Mouse (Mus musculus): ENCODE results near the gene Gid8.
A peak's percentile ranks its signal among the peaks of the same experiment; 100 is the strongest.

Gid8 gene

DNA sequence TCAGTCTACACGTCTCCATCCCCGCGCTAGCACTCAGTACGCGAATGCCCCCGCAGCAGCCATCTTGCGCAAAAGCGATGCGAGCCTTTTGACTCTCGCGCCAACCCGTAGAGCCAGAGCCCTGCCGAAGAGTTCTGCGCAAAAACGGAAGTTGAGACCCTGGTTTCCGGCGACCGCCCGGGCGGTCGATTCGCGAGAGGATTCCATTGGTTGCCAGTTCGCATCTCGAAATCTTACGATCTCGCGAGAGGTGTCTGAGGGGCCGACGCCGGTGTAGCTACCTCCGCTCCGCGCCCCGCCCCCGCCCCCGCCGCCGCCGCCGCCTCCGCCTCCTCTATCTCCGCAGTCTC, at the start of gene Gid8, which contains the start of gene Dido1:
Gene Gid8 (plus strand): TSS at position 195 of the 350 bp plus-strand sequence.
Gene Dido1 (minus strand): TSS at position 77 of the 350 bp plus-strand sequence.
- peak; percentile 93 for DNase-seq

DNA sequence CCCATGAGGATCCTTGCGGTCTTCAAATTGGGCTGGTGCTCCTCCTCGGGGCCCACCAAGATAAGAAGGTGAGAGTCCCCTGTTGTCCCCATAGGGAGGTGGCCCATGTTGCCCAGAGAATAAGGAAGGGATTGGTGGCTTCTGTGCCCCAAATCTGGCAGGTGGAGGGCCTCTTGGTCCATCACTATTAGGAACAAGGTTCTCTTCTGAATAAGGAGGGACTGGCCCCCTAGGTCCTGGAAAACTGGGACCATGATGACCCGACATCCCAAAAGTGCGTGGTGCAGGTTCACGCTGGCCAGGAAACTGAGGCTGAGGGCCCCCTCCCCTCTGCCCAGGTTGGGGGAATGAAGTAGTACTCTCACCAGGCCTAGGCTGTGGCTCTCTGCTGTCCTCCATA, 49.4 kb upstream of the Gid8 start:
- DNase-seq, result no peak

DNA sequence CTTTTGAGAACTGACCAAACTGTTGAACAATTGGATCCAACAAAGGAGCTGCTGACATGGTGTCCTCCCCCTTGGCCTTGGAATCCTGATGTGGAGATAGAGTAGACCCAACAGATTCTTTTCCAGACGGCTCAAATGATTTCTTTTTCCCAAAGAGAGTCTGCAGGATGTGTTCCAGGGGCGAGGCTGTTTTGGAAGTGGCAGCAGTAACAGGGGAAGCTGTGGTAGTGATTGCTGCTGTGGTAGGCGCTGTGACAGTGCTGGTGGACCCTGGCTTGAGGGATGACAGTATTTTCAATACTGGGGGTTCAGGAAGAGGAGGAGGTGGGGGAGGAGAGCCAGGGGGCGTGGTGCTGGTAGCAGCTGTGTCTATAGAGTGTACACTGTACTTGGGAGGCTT, 47.9 kb upstream of the Gid8 start:
- no peak for DNase-seq

DNA sequence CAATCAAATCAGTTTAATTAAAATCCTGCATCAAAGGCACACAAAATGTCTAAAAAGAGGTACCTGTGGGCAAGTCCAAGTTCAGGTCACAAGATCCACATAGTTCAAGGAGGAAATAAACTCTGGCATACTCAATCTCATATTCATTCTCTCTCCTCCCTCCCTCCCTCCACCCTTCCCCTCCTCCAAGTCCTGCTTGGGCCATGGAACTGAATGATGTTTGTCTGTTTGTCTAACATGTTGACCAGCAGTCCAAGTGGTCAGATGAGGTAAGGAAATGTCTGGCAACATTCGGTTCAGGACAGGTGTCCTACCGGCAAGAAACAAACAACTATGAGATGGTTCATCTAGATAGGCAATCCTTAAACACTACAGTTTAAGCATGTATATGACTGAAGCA, 33.2 kb upstream of the Gid8 start:
- no peak for DNase-seq

DNA sequence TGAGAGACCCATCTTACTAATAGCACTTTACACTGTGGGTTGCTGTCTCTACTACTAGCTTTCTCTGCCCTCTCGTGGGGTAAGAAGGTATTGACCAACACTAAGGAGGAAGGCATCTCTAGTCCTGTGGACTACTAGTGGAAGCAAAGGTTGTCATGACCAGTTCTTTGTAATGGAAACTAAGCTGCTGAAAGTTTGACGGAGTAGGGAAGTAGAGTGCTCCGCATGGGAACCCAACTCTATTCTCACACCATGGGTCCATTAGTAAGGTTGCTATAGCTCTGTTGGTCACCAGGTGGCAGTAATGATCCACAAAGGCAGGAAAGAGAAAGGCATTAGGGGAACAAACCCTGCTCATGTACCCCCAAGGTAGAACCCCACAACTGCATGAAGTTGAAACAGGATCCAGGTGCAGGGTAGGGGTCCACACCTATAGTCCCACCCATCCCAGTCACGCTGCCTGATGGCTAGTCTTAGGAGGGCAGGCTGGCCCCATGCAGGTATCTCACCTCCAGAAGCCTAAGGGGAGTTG, 31.2 kb upstream of the Gid8 start:
- peak; percentile 74 for DNase-seq

DNA sequence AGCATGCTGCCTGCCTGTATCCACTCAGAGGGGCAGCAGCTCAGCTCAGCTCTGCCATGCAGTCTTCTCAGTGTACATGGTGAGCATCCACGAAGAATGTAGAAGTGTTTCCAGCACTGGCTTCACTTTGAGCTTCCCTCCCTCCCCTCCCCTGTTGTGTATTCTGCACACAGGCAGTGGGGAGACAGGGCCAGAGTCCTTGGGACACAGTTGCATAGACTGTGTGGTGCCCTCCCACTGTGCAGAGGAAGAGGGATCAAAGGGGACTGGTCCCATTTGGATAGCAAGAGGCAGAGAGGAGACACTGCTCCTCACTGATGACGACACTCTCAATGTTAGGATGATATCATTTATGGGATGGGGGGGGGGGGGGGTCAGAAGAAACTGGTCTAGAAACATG, 28.7 kb upstream of the Gid8 start:
- DNase-seq, result no peak

DNA sequence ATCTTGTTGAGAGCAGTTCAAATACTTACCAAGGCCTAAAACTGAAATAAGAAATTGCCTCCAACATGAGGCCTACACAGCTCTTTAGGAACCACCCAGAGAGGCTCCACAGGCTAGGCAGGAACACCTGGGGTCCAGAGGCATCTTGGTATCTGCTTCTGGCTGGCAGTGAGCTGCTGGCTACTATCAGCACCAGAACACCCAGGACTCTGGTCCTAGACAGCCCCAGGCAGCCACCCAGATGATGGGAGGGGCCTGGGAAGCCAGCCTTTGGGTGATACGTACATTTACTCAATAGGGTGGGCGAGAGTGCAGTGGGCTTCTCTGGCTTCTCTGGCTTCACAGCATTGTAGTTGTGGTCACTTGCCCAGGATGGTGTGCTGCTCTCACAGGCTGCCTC, 26.4 kb upstream of the Gid8 start:
- no peak for DNase-seq

DNA sequence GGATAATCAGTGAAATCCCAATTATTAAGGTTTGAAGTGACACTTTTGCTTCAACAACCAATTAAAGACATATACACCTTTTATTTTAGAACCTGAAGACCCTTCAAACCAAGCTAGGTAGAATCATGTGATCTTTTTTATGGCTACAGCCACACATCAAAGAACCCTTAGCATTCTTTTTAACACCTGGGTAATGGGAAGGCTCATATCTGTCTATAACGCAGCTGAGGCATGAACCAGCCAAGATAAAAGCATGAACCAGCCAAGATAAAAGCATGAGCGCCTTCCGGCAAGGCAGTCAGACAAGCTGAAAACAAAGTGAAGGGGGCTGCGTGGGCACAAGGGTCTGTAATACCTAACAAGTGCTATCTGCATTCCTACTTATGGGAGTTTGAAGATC, 25.9 kb upstream of the Gid8 start:
- no peak for DNase-seq

DNA sequence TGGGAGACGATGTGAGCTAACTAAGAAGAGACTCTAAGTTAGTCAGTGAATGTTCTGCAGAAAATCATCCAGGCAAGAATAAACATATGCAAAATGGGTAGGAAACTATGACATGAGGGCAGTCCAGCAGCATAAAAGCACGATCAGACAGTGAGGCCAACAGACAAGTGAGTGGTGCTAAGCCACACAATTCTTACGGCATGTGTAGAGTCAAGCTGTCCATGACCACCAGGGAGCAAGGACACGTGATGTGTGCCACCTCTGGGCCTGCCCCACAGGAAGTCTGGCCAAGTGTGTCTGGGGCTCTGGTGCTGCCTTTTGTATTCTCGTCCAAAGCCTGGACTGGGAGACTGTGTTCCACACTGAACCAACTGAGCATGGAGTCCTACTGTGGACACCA, 20.1 kb upstream of the Gid8 start:
- DNase-seq, result no peak

DNA sequence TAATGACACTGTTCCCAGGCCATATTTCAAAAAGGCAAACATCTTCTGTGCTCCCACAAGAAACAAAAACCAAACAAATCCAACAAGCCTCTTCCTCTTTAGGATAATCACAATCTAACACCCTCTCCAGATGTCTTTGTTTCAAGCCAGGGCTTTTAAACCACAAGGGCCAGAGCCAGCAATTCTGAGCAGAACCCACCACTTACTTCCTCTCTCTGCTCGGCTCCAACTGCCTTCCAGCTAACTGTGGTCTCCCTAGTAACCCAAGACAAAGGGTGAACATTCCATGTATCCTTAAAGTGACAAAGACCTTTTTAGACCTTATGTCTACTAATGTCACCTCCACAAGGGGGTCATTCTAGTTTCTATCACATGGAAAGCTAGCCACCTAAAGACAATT, 17.3 kb upstream of the Gid8 start:
- DNase-seq, result no peak

DNA sequence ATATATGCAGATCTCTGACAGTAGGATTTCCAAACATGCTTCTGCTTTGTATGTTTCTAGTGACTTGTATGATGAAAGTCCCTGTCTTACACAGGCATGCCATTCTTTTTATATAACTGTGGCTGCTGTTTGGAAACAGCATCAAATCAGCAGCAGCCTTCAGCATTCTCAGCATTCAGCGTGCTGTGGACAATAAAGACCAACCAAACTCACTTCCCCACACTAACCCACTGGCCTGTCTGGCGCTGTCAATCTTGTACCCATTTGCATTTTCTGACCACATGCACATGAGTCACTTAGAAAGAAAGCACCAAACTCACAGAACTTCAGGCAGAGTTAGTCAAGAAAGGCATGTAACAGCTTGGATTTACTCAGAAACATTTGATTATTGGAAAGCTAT, 14.7 kb upstream of the Gid8 start:
- no peak for DNase-seq

DNA sequence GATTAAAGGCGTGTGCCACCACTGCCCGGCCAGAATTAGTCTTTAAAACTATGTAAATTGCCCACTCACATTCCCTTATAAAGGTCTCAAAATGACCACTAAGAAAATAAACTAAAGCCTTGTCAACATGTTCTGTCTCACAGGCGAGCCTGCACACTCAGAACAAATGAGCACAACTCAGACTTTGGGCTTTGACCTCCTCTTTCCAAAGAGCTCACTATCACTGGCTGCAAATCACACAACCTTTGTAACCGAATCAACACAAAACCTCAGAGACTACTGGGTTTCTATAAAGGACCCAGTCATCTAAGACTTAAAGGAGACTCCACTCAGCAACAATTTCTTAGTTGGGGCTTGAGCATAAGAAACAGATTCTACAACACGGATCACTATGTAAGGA, 9.5 kb upstream of the Gid8 start:
- DNase-seq, result no peak

DNA sequence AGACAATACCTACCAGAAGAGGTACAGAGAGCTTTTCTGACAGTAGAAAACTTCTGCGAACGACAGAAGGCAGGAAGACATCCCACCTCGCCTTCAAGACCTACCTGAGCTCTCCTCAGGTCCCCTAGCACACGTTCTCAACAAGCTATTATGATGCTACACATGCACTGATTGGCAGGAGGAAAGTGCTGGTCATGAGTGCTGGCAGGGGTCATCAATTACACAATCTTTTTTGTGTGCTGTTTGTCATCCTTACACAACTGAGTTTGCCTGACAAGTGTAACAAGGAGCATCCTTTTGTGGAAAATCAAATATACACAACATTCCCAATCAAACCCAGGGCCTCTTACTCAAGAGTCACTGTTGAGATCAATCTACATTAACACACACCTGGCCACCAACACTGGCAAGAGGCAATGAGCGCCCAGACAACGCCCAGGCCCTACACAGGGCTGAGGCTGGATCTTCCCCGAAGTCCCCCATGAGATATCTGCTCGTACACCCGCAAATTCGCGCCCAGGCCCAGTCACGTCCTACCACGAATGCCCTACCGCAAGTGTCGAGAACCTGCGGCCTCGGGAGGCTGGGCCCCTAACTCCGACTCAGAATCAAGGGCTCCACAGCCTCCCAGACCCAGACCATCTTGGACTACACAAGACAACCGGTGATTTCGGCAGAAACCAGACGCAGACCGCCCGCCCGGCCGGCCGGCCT, 8.7 kb upstream of the Gid8 start:
- peak; percentile 36 for DNase-seq

DNA sequence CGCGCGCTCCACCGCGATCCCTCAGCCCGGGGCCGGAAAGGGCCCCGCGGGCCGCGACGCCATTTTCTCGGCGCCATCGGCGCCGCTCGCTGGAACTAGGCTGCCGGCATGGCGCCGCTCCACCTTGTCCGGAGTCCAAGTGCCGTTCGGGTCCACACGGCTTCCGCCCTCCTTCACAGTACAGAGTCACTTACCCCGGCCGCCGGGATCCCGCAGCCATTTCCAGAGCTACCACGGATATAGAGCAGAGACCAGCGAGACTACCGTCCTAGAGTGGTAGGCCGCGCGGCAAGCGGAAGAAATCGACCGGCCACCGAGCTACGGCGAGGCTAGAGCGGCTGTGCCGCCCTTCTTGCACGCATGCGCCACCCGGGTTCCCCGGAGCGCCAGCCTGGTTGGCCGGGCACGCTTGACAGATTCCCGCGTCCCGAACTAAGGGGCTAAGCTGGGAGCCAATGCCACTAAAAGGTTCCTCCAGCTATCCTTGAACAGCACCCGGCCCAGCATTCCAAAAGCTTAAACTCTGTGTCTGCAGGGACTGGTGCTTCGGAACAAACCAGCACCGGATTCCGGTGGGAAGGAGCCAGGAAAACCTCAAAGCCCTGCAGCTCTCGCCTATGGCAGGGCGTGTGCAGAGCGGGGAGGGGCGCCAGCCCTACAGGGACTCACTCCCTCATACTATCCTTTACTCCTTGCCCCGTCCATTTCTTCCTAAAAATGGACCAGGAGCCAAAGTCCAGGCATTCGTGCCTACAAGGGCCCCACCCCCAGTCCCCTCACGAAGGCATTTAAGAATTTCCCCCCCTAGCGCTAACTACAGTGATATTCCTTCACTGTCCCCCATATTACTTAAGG, 7.9 kb upstream of the Gid8 start:
- peak; percentile 91 for DNase-seq

DNA sequence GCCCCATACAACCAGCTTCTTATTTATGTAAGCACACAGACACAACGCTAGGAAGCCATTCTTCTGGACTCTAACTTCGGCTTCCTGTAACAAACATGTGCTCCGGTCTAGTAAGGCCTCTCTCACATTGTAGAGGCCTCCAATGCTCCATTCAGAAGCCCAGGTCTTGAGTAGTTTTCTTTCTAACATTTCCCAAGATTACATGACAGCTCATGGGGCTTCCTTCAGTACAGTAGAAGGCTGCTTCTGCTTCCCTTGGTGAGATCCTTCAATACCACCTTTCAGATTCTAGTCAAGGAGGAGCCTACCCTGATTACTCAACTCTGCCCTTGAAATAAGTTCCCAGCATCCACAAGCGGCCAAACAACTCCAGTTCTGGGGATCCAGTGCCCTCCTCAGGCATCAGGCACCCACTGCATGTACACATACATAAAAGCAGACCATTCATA, 7.2 kb upstream of the Gid8 start:
- DNase-seq, result no peak

DNA sequence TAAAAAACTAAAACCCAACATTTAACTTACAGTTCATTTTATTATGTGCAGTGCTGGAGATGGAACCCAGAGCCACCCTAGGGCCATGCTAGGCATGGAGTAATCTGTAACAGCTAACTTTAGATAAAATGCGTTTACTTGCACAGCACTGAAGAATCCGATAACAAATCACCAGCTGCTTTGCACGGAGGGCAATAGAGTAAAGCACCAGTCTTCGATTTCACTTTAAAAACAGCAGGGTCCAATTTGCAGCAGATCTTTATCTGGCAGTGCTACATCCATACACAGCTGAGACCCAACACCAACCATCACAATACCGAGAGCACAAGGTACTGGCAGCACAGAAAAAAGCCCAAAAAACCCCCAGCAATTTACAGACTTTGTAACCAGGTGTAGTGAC, 6.7 kb upstream of the Gid8 start:
- no peak for DNase-seq

DNA sequence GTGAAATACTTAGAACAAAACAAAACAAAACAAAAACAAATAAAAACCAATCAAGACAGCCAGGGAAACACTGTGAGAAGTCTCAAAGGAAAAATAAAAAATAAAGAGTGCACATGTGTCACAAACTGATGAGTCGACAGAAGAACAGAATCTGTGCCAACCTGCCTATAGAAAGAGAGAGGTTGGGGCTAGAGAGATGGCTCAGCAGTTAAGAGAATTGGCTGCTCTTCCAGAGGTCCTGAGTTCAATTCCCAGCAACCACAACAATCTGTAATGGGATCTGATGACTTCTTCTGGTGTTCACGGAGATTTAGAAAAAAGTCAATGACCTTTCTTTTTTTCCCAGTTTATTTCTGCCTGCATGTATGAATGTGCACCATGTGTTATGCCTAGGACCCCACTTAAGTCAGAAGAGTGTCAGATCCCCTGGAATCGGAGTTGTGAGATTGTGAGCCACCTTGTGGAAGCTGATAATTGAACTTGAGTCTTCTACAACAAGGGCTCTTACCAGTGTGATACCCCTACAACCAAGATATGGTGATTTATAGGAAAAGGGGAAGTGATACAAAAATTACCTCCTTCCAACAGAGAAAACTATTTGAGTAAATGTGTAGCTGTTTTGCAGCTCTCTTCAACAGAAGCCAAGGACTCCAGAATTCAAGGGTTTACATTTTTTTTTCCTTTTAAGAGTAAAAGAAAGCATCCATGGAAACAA, 6.1 kb upstream of the Gid8 start:
- no peak for DNase-seq

DNA sequence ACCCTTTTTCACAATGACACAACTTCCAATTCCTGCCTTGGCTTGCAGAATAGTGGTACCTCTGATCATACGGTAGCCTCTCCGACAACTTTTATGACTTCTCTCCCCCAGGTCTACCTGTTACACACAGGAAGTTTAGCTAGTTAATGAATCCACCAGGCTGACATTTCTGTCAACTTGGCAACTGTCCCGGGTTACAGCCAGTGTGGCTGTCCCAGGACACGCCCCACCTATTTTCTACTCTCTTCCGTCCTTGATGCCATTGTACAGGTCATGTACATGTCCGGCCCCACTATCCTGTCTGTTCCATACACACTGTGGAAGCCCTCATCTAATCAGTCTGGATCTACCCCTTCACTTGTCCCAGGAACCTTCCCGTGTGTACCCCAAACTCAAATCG, 5.3 kb upstream of the Gid8 start:
- no peak for DNase-seq

DNA sequence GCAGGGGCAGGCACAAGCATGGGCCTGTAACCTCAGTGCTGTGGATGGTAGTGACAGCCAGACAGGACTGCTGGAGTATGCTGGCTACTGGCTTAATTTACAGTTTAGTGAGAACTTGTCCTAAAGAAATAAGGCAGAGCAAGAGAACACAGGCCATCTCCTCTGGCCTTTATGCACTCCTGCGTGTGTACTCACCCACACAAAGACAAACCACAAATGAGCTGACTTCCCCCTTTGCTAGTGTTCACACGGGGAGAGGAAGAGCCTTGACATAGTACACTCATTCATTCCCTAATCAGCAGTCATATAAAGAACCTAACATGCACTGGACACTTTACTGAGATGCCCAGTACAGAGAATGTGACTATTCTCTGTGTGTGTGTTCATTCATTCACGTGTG, 4.9 kb upstream of the Gid8 start:
- DNase-seq, result no peak

DNA sequence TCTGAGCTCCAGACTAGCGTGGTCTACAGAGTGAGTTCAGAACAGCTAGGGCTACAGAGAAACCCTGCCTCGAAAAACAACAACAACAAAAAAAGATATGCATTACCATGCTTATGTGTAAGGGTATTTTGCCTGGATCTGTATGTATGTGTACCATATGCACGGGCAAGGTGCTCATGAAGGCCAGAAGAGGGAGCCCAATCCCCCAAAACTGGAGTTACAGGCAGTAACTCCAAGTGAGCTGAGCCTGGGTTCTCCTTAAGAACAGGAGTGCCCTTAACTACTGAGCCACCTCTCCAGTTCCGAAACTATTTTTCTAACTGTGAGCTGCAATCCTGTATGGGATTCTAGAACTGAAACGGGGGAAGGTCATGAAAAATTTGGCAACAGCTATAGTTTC, 3.9 kb upstream of the Gid8 start:
- DNase-seq, result no peak

DNA sequence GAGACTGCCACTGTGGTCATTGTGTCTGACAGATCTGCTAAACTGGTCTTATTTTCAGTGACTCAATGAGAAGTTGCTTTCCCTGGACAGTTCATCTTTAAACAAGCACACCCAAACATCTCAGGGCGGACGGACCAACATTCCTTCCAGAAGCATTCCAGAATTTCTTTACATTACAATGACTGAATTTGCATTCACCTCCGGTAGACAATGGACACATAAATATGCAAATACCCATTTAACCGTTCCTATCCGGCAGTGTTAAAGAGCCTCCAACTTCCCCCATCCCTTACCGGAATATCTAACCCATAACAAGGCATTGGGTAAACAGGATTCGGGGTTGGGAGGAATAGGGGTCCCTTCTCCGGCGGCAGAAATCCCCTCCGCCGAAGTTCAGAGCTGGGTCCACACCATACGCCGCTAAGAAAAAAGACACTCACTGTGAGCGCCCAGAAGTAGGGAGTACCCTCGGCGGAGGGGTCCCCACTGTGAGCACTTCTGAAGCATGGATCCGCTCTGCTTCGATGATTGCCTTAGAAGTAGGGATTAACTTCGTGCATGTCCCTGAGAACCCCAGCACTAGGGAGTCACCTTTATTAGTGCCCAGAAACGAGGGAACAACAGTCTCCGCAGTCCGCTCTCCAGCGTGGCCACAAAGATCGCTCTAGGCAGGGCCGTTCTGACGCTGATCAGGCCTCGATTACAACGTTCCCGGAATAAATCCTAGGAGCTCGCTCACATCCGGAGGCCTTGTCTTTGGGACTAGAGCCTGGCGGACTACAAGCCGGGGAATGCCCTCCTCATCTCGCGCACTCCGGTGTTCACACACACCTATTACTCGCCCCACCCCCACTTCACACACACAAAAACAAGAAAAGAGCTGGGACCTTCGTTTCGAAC, 644 bp upstream of the Gid8 start:
- DNase-seq, result peak; percentile 37
